Mouse (Mus musculus) right cerebral cortex, adult 18-20 months (tissue): ENCODE data around the gene Mboat7.
A peak's percentile ranks its signal among the peaks of the same experiment; 100 is the strongest.

ENCODE experiments used
- DNase-seq: peaks from one replicate; pipeline ENCODE4 v3.0.0; 2022; ENCODE audit warnings: mixed read lengths

Gene Mboat7

DNA sequence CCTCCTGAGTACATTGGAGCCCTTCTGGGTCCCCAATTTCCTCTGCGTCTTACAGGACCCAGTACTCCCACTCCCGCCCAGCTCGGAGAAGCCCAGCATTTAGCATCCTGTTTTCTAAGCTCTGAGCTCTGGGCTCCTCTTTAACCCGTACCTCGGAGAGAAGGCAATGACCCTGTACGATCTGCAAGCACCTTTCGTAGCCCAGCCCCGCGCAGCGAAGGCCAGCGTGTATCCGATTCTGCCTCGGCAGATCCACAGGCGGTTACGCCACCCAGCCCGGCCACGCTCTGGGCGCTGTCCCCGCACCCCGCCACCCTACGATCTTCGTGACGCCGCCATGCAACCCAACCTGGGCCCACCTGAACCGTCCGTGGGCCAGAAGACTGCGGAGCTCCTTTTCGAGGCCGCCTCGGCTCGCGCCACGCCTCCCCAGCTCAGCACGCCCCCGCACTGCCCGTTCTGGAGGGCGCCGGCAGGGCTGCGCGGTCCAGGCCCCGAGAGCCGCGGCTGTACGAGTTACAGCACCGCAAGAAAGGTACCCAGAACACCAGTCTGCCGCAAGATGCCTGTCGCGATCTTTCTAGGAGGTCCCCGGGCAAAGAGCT is 839 bp downstream of the Mboat7 start, which contains the start of gene Tsen34:
Gene Tsen34, plus strand, starts transcription at position 482 of the 605 bp plus-strand sequence.
- DNase-seq = no peak

DNA sequence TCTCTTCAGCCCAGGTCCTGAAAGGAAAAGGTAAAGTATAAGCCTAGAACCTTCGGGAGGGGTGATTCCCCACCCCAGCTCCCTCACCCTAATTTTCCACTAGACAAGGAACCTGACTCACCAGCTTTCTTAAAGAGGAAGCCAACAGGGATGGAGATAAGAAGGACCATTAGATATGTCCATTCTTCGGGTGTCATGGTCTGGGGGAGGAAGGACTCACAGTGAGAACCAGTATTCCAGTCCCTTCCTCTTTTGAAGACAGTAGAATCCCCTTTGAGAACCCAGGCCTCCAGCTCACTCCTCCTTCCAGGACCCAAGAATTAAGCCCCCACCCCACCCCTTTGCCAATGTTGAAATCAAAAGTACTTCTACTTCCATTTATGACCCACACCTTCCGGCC is 1.4 kb downstream of the Mboat7 start:
- no peak for DNase-seq

DNA sequence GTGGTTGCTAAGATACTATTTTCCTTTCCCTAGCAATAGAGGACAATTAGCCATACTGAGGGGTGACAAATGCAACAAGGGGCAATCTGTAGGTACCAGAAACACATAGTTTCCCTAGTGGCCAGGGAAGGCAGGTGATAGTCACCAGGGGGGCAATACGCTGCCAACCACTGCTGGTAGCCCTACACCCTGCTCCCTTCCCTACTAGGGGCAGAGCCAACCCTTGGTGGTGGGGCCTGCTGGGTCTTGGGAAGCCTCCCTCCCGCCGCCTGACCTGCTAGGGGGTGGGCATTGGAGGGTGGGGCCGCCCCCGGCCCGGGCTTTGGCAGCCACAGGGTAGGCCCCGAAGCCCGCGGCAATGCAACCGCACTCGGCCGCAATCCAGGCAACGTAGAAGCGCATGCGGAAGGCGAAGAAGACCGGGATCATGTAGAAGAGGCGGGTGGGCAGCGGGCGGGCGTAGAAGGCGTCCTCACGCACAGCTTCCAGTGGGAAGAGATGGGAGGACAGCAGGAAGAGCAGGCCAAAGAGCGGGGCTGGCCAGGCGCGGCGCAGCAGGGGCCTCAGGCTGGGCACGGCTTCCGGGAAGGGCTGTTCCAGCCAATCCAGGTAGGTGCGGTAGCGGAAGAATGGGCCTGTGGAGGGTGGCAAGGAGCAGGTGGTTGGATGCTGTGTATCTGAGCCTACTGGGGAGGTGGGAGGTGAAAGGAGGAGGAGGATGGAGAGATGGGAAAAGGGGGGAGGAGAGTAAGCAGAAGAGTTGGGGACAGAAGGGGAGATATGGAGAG is 7.7 kb downstream of the Mboat7 start:
- DNase-seq = no peak

DNA sequence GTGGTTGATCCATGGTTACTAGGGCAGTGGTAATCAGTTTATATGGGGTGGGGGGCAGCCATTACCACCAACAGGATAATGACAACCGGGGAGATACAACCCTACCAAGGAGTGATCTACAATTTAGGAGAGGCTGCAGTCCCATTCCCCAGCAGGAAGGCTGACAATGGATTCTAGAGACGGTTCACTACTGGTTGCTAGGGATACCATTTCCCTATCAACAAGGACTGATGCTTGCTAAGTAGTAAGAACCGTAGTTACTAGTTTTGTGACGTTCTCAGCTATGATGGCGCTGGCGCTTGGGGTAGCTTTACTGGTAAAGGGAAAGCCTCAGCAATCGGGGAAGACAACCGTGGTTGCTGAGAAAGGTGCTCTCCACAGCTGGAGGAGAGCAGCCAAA is 8.6 kb downstream of the Mboat7 start:
- no peak for DNase-seq

DNA sequence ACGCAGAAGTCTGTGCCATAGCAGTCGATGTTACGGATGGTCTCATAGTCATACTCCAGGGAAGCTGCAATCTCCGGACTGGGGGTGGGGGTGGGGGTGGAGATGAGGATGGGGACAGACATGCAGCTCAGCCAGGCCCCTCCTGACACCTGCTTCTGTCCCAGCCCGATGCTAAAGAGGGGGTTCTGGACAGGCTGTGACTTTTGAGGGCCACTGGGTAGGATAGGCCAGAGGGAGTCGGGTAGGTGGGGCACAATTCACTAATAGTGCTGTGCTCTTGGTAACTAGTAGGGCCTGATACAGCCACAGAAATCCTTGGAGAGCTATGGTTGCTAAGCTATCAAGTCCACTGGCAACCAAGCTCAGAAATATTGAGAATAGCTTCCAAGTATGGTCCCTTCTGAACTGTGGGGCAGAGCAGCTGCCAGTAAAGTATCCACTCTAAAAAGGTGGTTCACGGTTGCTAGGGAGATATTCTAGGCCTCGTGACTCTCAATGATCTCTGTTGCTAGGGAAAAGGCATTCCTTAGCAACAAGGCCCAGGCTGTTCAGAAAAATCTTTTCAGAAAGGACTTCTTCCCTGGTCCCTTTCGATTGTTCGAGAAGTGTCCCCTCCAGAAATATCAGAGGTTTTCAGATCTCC is 9.3 kb downstream of the Mboat7 start:
- peak; percentile 42 for DNase-seq

- no peak for DNase-seq
Observed at GRCm38 (mm10) chr7:3677342-3677741, 16.0 kb downstream of the Mboat7 start, which contains the start of gene Tmc4. Gene Tmc4, minus strand, starts transcription at chr7:3677553.

DNA sequence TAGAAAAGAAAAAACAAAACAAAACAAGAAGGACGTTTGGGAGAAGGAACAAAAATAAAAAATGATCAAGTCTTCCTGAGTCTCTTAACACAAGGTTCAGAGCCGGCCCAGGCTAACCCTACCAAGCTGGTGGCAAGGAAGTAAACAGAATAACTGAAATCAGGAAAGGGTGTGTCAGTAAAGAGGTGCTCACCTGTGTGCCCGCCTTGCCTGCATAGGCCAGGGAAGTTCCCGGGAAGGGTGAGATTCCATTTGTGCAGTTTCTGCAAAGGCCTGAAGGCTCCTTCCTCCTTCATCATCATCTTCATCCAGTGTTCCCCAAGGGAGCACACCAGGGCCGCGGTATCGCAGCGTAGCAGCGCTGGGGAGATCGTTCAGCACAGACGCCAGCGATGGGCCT is 17.0 kb downstream of the Mboat7 start:
- DNase-seq = no peak

- no peak for DNase-seq
Observed at GRCm38 (mm10) chr7:3675228-3675548, 18.1 kb downstream of the Mboat7 start.

- peak; percentile 78 for DNase-seq
Observed at GRCm38 (mm10) chr7:3674507-3675227, 18.7 kb downstream of the Mboat7 start.

DNA sequence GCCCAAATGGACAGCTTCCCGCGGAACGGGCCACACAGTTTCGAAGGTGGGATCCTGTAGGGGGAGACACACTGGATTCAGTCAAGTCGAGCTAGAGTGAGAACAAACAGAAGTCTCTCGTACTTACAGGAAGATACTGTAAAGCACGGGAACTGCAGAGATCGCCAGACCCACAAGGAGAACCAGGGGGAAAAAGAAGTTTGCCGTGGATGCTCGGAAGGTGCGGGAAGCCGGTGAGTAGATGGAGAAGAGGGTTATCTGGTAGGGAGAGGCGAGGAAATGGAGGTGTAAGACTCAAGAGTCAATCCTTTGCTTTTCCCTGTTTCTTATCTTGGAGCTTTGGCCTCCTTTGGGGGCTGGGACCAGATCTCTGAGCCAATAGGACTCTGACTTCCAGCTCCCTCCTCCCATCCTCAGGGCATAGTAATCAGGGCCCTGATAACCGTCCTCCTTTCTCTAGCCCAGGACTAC is 26.4 kb downstream of the Mboat7 start:
- no peak for DNase-seq

- peak; percentile 98 for DNase-seq
Observed at GRCm38 (mm10) chr7:3665215-3666114, 27.9 kb downstream of the Mboat7 start, which contains the start of gene Leng1. Gene Leng1, minus strand, starts transcription at chr7:3665840.

GRCm38 (mm10) chr7:3664524-3665214 is 28.7 kb downstream of the Mboat7 start:
- no peak for DNase-seq

DNA sequence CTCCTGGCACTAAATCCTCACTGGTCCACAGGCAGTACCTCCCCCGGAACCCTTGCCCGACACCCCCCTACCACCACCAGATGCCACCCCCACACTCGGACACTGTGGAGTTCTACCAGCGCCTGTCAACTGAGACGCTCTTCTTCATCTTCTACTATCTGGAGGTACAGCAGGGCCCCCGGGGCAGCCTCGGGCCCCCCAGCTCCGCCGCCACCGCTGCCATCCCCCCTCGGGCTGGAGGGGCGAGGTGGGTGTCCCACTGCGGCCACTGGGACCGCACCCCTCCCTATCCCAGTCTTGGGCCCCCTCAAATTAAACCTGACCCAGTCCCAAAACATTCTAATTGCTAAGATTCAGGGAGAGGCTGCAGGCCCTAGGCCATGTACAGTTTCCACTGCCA is 34.7 kb downstream of the Mboat7 start:
- no peak for DNase-seq

GRCm38 (mm10) chr7:3656966-3657365 is 36.4 kb downstream of the Mboat7 start:
- DNase-seq = no peak

DNA sequence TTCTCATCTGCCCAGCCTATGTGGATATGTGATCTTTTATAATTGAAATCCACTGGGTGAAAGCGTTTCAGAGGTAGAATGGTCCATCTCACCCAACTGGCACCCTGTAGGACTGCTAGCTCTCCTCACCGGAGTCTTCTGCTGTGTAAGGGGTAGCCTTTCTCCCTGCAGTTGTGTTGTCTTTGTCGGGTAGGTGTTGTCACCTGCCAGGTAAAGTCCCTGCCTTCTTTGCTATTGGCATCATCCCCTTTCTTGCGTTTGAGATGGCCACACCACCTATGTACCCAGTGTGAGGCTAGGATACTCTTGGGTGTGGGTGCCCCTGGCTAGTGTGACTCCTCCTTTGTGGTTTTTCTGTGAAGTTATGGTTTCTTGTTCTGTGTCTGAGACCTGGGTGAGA is 46.7 kb downstream of the Mboat7 start:
- no peak for DNase-seq

- DNase-seq = no peak
Observed at GRCm38 (mm10) chr7:3646188-3646587, 47.1 kb downstream of the Mboat7 start.

GRCm38 (mm10) chr7:3645488-3646025 is 47.8 kb downstream of the Mboat7 start:
- no peak for DNase-seq

GRCm38 (mm10) chr7:3644672-3645487 is 48.4 kb downstream of the Mboat7 start, which contains the start of gene Cnot3:
Gene Cnot3, plus strand, starts transcription at chr7:3645268.
- peak; percentile 100 for DNase-seq

DNA sequence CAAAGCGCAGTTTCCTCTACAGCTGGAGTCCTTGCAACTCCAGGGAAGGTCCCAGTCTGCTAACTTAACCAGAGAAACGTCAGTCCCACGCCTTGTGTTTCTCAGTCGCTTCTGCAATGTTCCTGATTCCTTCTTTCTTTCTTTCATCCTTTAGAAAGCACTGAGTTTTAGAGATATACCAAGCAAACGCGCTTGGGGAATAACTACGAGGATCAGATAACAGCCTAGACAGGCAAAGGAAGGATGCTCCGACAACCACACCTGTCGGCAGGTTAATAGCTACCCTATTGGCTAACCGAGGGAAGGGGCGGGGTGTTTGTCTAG is 49.0 kb downstream of the Mboat7 start:
- DNase-seq = no peak

DNA sequence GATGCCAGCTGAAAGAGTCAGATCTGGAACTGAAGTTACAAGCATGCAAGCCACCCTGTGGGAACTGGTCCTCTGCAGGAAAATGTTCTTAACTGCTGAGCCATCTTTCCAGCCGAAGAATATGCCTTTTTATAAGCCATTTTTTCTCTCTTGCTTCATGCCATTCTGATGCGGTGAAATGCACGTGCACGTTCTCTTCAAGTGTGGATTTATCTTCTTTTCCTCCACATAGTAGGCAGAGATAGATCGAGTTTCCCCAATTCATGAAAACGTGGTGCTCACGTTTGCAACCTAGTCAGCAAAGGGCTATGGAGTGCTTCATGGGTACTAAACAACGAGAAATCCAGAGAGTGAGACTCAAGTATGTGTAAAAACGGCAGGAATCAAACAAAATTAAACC is 49.5 kb downstream of the Mboat7 start:
- no peak for DNase-seq
